In genomic region chr10:80671936-80672690, GRCm38 (mm10) we compare ENCODE assay signal across 9 mouse cellular contexts. TPM values are rescaled to one million over a fixed set of nuclear protein-coding genes. Genes with fewer than 3 reads are reported as not detected.
DNase-seq lines count a peak whose midpoint lies in the region; ATAC-seq and TF ChIP-seq lines count a peak whose summit lies in the region.
"Had no signal": no experiment of that assay in that cellular context is flagged by ENCODE, and none has a peak within 500 bp of the region (broad histone marks: within the 10 kb centered on the region; RNA-seq: fewer than 3 reads in every experiment).

No protein-coding gene starts in this region.

- peaks cover 57% of the 10 kb centered on the region for H3K36me3 ChIP-seq in neural tube, embryonic 13.5 days

- no peaks in the 10 kb centered on the region for H3K27me3 ChIP-seq in neural tube, embryonic 13.5 days

- H3K27ac ChIP-seq in gastrocnemius, adult 2 months: peak overlapping the region; percentile 99
- no peak overlapping the region for H3K27ac ChIP-seq in neural tube, embryonic 13.5 days (replicated peaks)

- peak; percentile 79 for DNase-seq in gastrocnemius, adult 2 months
- no peak for DNase-seq in gastrocnemius, postnatal 4 days (ENCODE audit: low spot score in 2 of 2)
- DNase-seq in kidney, postnatal 25 days: peak; percentile 32 to 77
- no peak for DNase-seq in kidney, postnatal 10 days
- no peak for DNase-seq in neural tube, embryonic 10.5 days (ENCODE audit: extremely low spot score, low spot score)
- peak; percentile 74 for DNase-seq in skeletal muscle tissue, adult 2 months (ENCODE audit: low read depth, low spot score)
- no peak for DNase-seq in urinary bladder, postnatal 36 days (ENCODE audit: low spot score in 2 of 2)
- DNase-seq: thymus, adult 18-20 months had no signal

- H3K4me1 ChIP-seq in neural tube, embryonic 13.5 days (replicated peaks): peaks cover 55% of the 10 kb centered on the region

- TF ChIP-seq CTCF in gastrocnemius, adult 2 months (IDR thresholded peaks at IDR 0.05): no peak

- H3K4me2 ChIP-seq in neural tube, embryonic 13.5 days: 0 out of 2 replicates have a peak overlapping the region, but pooled peaks have one; percentile 1

- ATAC-seq in neural tube, embryonic 13.5 days (ENCODE audit: low read depth): no peak

- H3K9ac ChIP-seq in neural tube, embryonic 13.5 days: peak overlapping the region; percentile 98; the same call in 1 of the 2 replicates

- intact Hi-C loops in gastrocnemius, adult 2 months (cut with DNase I): no loop called here

- WGBS in neural tube, embryonic 13.5 days: 80% methylated on average over 11 of the region's 11 CpGs

- peak overlapping the region; percentile 98 for H3K4me3 ChIP-seq in gastrocnemius, adult 2 months
- H3K4me3 ChIP-seq in neural tube, embryonic 13.5 days: no peak overlapping the region

- no peaks in the 10 kb centered on the region for H3K9me3 ChIP-seq in neural tube, embryonic 13.5 days

RNA-seq across cellular contexts. Expression of gene Mknk2, which starts 5.8 kb away (rescaled TPM):
- total RNA-seq in gastrocnemius, adult 2 months (2021): 100 to 1,000 TPM; 253 TPM
- total RNA-seq in gastrocnemius, postnatal 4 days (2021): 100 to 1,000 TPM; 170 to 176 TPM
- 61.4 and 63.4 TPM in 2 replicates for polyA plus RNA-seq in neural tube, embryonic 13.5 days (2015; fragmentation: Nextera tagmentation; extraction: Ambion mirVana)

RNA-seq across cellular contexts. Expression of gene Btbd2, which starts 15.2 kb away (rescaled TPM):
- total RNA-seq in gastrocnemius, adult 2 months (2021): 10 to 100 TPM; 34.7 to 40.0 TPM
- 10 to 100 TPM; 50.7 to 50.8 TPM for total RNA-seq in gastrocnemius, postnatal 4 days (2021)
- 93.9 and 100.0 TPM in 2 replicates for polyA plus RNA-seq in neural tube, embryonic 13.5 days (2015; fragmentation: Nextera tagmentation; extraction: Ambion mirVana)

RNA-seq across cellular contexts. Expression of gene Mob3a, which starts 29.7 kb away (rescaled TPM):
- 1 to 10 TPM; 4.9 to 5.5 TPM for total RNA-seq in gastrocnemius, adult 2 months (2021)
- 10 to 100 TPM; 24.0 to 25.4 TPM for total RNA-seq in gastrocnemius, postnatal 4 days (2021)
- polyA plus RNA-seq in neural tube, embryonic 13.5 days (2015; fragmentation: Nextera tagmentation; extraction: Ambion mirVana): 46.4 and 55.1 TPM in 2 replicates

RNA-seq across cellular contexts. Expression of gene Izumo4, which starts 29.9 kb away (rescaled TPM):
- total RNA-seq in gastrocnemius, adult 2 months (2021): 1 to 10 TPM; 2.6 to 3.0 TPM
- total RNA-seq in gastrocnemius, postnatal 4 days (2021): 1 to 10 TPM; 8.3 to 8.4 TPM
- 37.2 and 39.1 TPM in 2 replicates for polyA plus RNA-seq in neural tube, embryonic 13.5 days (2015; fragmentation: Nextera tagmentation; extraction: Ambion mirVana)

RNA-seq across cellular contexts. Expression of gene Csnk1g2, which starts 49.5 kb away (rescaled TPM):
- 100 to 1,000 TPM; 101 to 105 TPM for total RNA-seq in gastrocnemius, adult 2 months (2021)
- total RNA-seq in gastrocnemius, postnatal 4 days (2021): 100 to 1,000 TPM; 167 to 169 TPM
- polyA plus RNA-seq in neural tube, embryonic 13.5 days (2015; fragmentation: Nextera tagmentation; extraction: Ambion mirVana): 98.0 and 110 TPM in 2 replicates

Comparison
In these comparisons a context has a peak if more than half of its experiments do, and no peak if none do; other contexts are left out.
1. DNase-seq: peak in gastrocnemius, adult 2 months (single experiment), kidney, postnatal 25 days (2 of 2) and skeletal muscle tissue, adult 2 months (single experiment); none in gastrocnemius, postnatal 4 days (0 of 2), kidney, postnatal 10 days (single experiment), neural tube, embryonic 10.5 days (single experiment) and urinary bladder, postnatal 36 days (0 of 2).